Mouse (Mus musculus): Measurements from ENCODE around the gene Atxn2. TPM values are rescaled to one million over a fixed set of nuclear protein-coding genes. Genes with fewer than 3 reads are reported as not detected.
"Not testable (repeated sequence)": the region's sequence is repeated elsewhere in the genome, so short reads cannot be mapped to it uniquely, and the experiment has no call there.

Gene Atxn2
- total and polyA plus RNA-seq, 3 experiments, result 7.7 to 58.4 (median 8.3) TPM

- no peak for DNase-seq (ENCODE audit: extremely low read depth)
- Histone ChIP-seq H3K79me2 (replicated peaks; ENCODE audit: control insufficient read depth, extremely low read depth, insufficient read depth, poor library complexity, severe bottlenecking) (no peaks in the 10 kb centered on the region; the same call in 1 of the 2 replicates), H3K9ac (ENCODE audit: insufficient read depth, low read depth) (no peak overlapping the region), H3K9me3 (replicated peaks; ENCODE audit: low read length) (no peaks in the 10 kb centered on the region), H3K4me2 (ENCODE audit: insufficient read depth, low read depth, poor library complexity, severe bottlenecking) (no peak overlapping the region), H3K4me3 (replicated peaks in 1 of 3; ENCODE audit: low read depth in 2 of 3, low read length in 2 of 3, poor library complexity in 1 of 3) (no peak overlapping the region), H3K27ac (ENCODE audit: insufficient read depth, low read depth) (no peak overlapping the region), H3K36me3 (replicated peaks in 1 of 2; ENCODE audit: control insufficient read depth in 1 of 2, insufficient read depth in 1 of 2, low read length in 1 of 2) (peaks cover 0 to 33% of the 10 kb centered on the region in 2 experiments), H3K4me1 (ENCODE audit: control insufficient read depth in 1 of 2, insufficient read depth in 2 of 2) (no peaks in the 10 kb centered on the region), H3K27me3 (replicated peaks) (no peaks in the 10 kb centered on the region)
- in situ Hi-C loops (cut with MboI; ENCODE audit: low pct_ligation_motif_present, low pct_unique_long_range_greater_than_20kb, low sequenced_read_pairs), result no loop called here
- dilution Hi-C loops (cut with MboI; ENCODE audit: extremely low pct_ligation_motif_present, extremely low pct_unique_long_range_greater_than_20kb, low sequenced_read_pairs), result no loop called here
- TF ChIP-seq RAD21 (IDR thresholded peaks at IDR 0.05; ENCODE audit: low read depth, low read length), result no peak
- TF ChIP-seq MYC (IDR thresholded peaks at IDR 0.05; ENCODE audit: low read depth, low read length), result no peak
- TF ChIP-seq GABPA (IDR thresholded peaks at IDR 0.05; ENCODE audit: insufficient replicate concordance, low read depth, low read length), result no peak
- no peak for TF ChIP-seq CTCF (conservative IDR thresholded peaks at IDR 0.05 in 1 of 2, IDR thresholded peaks at IDR 0.05 in 1 of 2; ENCODE audit: low read depth in 2 of 2, low read length in 2 of 2)
- TF ChIP-seq HCFC1 (IDR thresholded peaks at IDR 0.05; ENCODE audit: low read depth, low read length), result no peak
- no peak for TF ChIP-seq MAFK (IDR thresholded peaks at IDR 0.05; ENCODE audit: insufficient replicate concordance, low read length)
- TF ChIP-seq ZMIZ1 (IDR thresholded peaks at IDR 0.05; ENCODE audit: low read depth, low read length), result no peak
- TF ChIP-seq SIN3A (IDR thresholded peaks at IDR 0.05; ENCODE audit: low read length), result no peak
- TF ChIP-seq TCF12 (IDR thresholded peaks at IDR 0.05; ENCODE audit: low read depth, low read length), result no peak
- TF ChIP-seq CHD1 (IDR thresholded peaks at IDR 0.05; ENCODE audit: low read depth, low read length), result no peak
- TF ChIP-seq JUN (IDR thresholded peaks at IDR 0.05; ENCODE audit: insufficient read depth, low read depth, low read length), result no peak
These were observed 18.9 kb downstream of the Atxn2 start for GRCm38 (mm10) chr5:121730057-121730456.

- Histone ChIP-seq H3K27ac (ENCODE audit: insufficient read depth, low read depth) (no peak overlapping the region), H3K9me3 (replicated peaks; ENCODE audit: low read length) (no peaks in the 10 kb centered on the region), H3K4me1 (ENCODE audit: control insufficient read depth in 1 of 2, insufficient read depth in 2 of 2) (no peaks in the 10 kb centered on the region), H3K4me3 (replicated peaks in 1 of 3; ENCODE audit: low read depth in 2 of 3, low read length in 2 of 3, poor library complexity in 1 of 3) (no peak overlapping the region), H3K27me3 (replicated peaks) (no peaks in the 10 kb centered on the region), H3K4me2 (ENCODE audit: insufficient read depth, low read depth, poor library complexity, severe bottlenecking) (no peak overlapping the region), H3K9ac (ENCODE audit: insufficient read depth, low read depth) (no peak overlapping the region), H3K79me2 (replicated peaks; ENCODE audit: control insufficient read depth, extremely low read depth, insufficient read depth, poor library complexity, severe bottlenecking) (peaks cover 8% of the 10 kb centered on the region; the same call in 1 of the 2 replicates), H3K36me3 (replicated peaks in 1 of 2; ENCODE audit: control insufficient read depth in 1 of 2, insufficient read depth in 1 of 2, low read length in 1 of 2) (peaks cover 4 to 26% of the 10 kb centered on the region in 2 experiments)
- dilution Hi-C loops (cut with MboI; ENCODE audit: extremely low pct_ligation_motif_present, extremely low pct_unique_long_range_greater_than_20kb, low sequenced_read_pairs), result no loop called here
- no peak for TF ChIP-seq JUN (IDR thresholded peaks at IDR 0.05; ENCODE audit: insufficient read depth, low read depth, low read length)
- TF ChIP-seq MAX (IDR thresholded peaks at IDR 0.05; ENCODE audit: low read length), result no peak
- TF ChIP-seq NRF1 (IDR thresholded peaks at IDR 0.05; ENCODE audit: low read depth, low read length), result no peak
- TF ChIP-seq EP300 (IDR thresholded peaks at IDR 0.05; ENCODE audit: low read length), result no peak
- TF ChIP-seq USF1 (IDR thresholded peaks at IDR 0.05; ENCODE audit: low read depth, low read length), result no peak
- no peak for TF ChIP-seq PAX5 (IDR thresholded peaks at IDR 0.05; ENCODE audit: low read length)
- no peak for TF ChIP-seq MAZ (IDR thresholded peaks at IDR 0.05; ENCODE audit: low read depth, low read length)
- TF ChIP-seq RCOR1 (conservative IDR thresholded peaks at IDR 0.05; ENCODE audit: low read depth, low read length), result no peak
- TF ChIP-seq HCFC1 (IDR thresholded peaks at IDR 0.05; ENCODE audit: low read depth, low read length), result no peak
- TF ChIP-seq ETS1 (conservative IDR thresholded peaks at IDR 0.05; ENCODE audit: low read depth, low read length), result no peak
- no peak for TF ChIP-seq MEF2A (IDR thresholded peaks at IDR 0.05; ENCODE audit: borderline replicate concordance, low read depth, low read length)
- TF ChIP-seq ZKSCAN1 (IDR thresholded peaks at IDR 0.05; ENCODE audit: borderline replicate concordance, low read depth, low read length), result no peak
- TF ChIP-seq SMC3 (IDR thresholded peaks at IDR 0.05; ENCODE audit: low read depth, low read length), result no peak
- no peak for TF ChIP-seq GABPA (IDR thresholded peaks at IDR 0.05; ENCODE audit: insufficient replicate concordance, low read depth, low read length)
- TF ChIP-seq RAD21 (IDR thresholded peaks at IDR 0.05; ENCODE audit: low read depth, low read length), result no peak
- TF ChIP-seq UBTF (IDR thresholded peaks at IDR 0.05; ENCODE audit: low read depth, low read length), result no peak
- TF ChIP-seq CTCF (conservative IDR thresholded peaks at IDR 0.05 in 1 of 2, IDR thresholded peaks at IDR 0.05 in 1 of 2; ENCODE audit: low read depth in 2 of 2, low read length in 2 of 2), result no peak
- DNase-seq (ENCODE audit: extremely low read depth), result no peak
- in situ Hi-C loops (cut with MboI; ENCODE audit: low pct_ligation_motif_present, low pct_unique_long_range_greater_than_20kb, low sequenced_read_pairs), result no loop called here
These were observed 25.5 kb downstream of the Atxn2 start for GRCm38 (mm10) chr5:121736641-121737040.

- H3K9me3 ChIP-seq (replicated peaks; ENCODE audit: low read length); H3K79me2 ChIP-seq (replicated peaks; ENCODE audit: control insufficient read depth, extremely low read depth, insufficient read depth, poor library complexity, severe bottlenecking); H3K27me3 ChIP-seq (replicated peaks); dilution Hi-C loops (cut with MboI; ENCODE audit: extremely low pct_ligation_motif_present, extremely low pct_unique_long_range_greater_than_20kb, low sequenced_read_pairs); H3K4me3 ChIP-seq (replicated peaks in 1 of 3; ENCODE audit: low read depth in 2 of 3, low read length in 2 of 3, poor library complexity in 1 of 3); in situ Hi-C loops (cut with MboI; ENCODE audit: low pct_ligation_motif_present, low pct_unique_long_range_greater_than_20kb, low sequenced_read_pairs); H3K4me2 ChIP-seq (ENCODE audit: insufficient read depth, low read depth, poor library complexity, severe bottlenecking); DNase-seq (ENCODE audit: extremely low read depth); H3K9ac ChIP-seq (ENCODE audit: insufficient read depth, low read depth); H3K27ac ChIP-seq (ENCODE audit: insufficient read depth, low read depth); H3K4me1 ChIP-seq (ENCODE audit: control insufficient read depth in 1 of 2, insufficient read depth in 2 of 2): not testable (repeated sequence)
- peaks cover 4 to 23% of the 10 kb centered on the region in 2 experiments for H3K36me3 ChIP-seq (replicated peaks in 1 of 2; ENCODE audit: control insufficient read depth in 1 of 2, insufficient read depth in 1 of 2, low read length in 1 of 2)
These were observed 27.0 kb downstream of the Atxn2 start for GRCm38 (mm10) chr5:121738162-121738561.

All from CH12.LX (cell line).